Mouse (Mus musculus) monocyte, adult 59 days (primary cell): ENCODE data around the gene Trim42. TPM values are rescaled to one million over a fixed set of nuclear protein-coding genes. Genes with fewer than 3 reads are reported as not detected.

Source experiments
- total RNA-seq, 2 experiments: library from RNA; stranded (reverse); gene quantifications; one replicate each; pipeline ENCODE4 v1.2.4; 2023

The Trim42 gene
- total RNA-seq = not detected

DNA sequence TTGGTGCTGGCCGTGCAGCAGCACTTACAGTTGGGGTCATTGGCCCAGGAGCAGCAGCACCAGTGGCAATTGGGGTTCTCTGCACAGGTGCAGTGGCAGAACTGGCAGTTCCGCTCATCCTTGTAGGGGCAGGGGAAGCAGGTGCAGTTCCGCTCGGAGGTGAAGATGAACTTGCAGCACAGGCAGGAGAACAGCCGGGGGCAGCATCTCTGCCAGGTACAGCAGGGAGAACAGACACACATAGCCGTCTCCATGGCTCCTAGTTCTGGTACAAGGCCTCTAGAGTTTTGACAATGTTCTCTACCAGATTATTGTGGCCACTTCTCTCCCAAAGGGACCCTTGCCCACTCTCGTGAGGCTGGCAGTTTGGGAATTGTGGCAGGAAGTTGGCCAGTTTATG is at the start of gene Trim42:
Trim42 (minus strand) TSS at position 368 of the 400 bp plus-strand sequence.

